Mouse (Mus musculus) lung, postnatal 0 days (tissue): ENCODE measurements at regions not wholly inside any gene's neighbourhood (a gene's known extent, or its start where the extent isn't known, plus 50 kb on each side); places are given as distances from the start of the nearest gene placed in this dataset.

ENCODE experiments used
- CTCF ChIP-seq: IDR thresholded peaks from 2 replicates; pipeline ENCODE4 v1.5.1; 2016; ENCODE audit warnings: antibody characterized with exemption, mild to moderate bottlenecking
- EP300 ChIP-seq: IDR thresholded peaks from 2 replicates; pipeline ENCODE4 v1.6.1; 2016; ENCODE audit warnings: antibody characterized with exemption, mild to moderate bottlenecking, control low read depth

DNA sequence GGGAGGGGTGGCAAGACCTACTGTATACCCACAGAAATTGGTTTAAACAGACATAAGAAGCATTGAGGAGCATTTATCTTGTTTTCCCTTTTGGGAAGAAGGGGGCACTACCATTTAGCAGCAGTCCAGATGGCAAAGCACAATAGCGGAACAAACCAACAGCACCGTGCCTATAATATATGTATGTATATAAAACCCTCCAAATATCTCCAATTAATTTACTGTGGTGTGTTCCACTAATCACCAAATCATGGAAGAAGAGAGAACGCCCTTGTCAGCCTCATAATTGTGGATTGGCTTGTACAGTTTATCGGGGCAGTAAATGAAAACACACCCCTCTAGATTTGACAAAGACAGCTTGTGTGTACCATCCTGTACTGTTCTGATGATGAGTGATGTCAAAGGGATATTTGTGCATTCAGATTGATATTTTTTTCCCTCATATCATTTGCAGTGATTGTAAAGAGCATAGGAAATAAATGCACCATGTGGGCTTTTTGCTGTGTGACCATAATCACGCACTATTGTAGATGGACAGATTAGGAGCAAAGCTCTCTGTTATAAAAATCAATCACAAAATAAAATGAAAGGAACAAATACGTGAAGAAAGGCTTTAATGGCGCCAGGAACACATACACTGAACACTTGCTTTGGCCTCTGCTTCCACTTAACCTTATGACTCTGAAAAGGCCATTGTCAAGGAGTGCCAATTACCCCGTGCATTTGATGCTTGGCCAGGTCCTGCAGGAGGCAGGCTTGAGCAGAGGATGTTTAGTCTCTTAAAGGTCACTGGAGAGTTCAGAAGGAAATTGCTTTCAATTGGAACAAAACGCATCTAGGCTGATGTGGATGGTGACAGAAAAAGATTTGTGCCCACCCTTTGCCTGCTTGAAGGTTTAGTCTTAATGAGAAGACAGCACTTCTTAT lies 119.0 kb downstream of the Mmrn1 start:
- TF ChIP-seq EP300 = no peak
- TF ChIP-seq CTCF = peak; percentile 34
